Mouse (Mus musculus) testis, adult 2 months (tissue): ENCODE data around the gene Grik1.

Experiments
- CTCF ChIP-seq: fragments of 200-500 bp; IDR thresholded peaks from 2 replicates; pipeline ENCODE4 v1.5.1; 2012; ENCODE audit warnings: low read depth, mild to moderate bottlenecking, inconsistent platforms, low read length, moderate library complexity; ENCODE audit not compliant: control insufficient read depth, insufficient read depth, insufficient replicate concordance
- POLR2A ChIP-seq: fragments of 200-500 bp; IDR thresholded peaks from 2 replicates; pipeline ENCODE4 v1.6.1; 2012; ENCODE audit warnings: low read depth, mild to moderate bottlenecking, inconsistent platforms, low read length, moderate library complexity; ENCODE audit not compliant: control insufficient read depth

DNA sequence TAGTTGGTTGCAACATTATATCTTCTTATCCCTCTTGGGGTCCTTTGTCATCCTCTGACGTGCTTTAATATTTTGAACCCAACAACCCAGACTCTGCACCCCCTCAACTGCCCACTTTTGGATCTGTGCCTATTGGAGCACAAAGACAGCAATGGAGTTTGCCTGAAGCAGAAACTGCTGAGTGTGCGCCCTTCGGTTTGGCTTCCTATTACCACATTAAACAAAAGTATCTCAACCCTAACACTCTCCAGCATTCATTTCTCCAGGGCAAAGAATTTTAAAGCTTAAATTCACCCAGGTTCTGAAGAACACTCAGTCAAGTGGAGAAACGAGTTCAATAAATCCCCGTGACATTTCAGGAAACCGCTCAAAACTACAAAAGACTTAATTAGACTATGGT lies 318.2 kb downstream of the Grik1 start:
- TF ChIP-seq POLR2A (no peak), CTCF (no peak)
